Mouse (Mus musculus): ENCODE data around the gene Btnl6. TPM values are rescaled to one million over a fixed set of nuclear protein-coding genes. Genes with fewer than 3 reads are reported as not detected.
"Not testable (repeated sequence)": the region's sequence is repeated elsewhere in the genome, so short reads cannot be mapped to it uniquely, and the experiment has no call there.

Btnl6 gene
- polyA plus RNA-seq, 1 experiment from 2014 or later = not detected

DNA sequence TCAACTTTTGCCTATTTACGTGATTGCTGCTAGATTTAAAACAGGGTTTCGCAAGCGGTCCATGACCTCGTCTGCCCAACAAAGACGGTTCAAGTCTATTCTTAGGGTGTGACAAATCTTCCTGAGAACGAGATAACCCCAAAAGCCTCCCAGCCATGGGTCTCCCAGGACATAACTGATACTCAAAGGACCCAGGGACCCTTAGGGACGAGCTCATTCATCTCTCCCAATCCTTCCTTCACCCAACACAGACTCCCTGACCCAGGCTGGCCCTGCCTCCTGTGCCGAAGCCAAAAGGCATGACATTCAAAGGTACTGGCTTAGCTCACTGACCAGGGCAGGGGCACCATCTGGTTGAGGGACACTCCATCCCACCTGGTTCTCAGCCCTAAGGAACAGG lies 39.3 kb upstream of the Btnl6 start:
- Histone ChIP-seq H3K4me2 (no peak overlapping the region), H3K9ac (ENCODE audit: low read length) (no peak overlapping the region), H3K27ac (ENCODE audit: low read depth, low read length) (no peak overlapping the region), H3K4me1 (ENCODE audit: control insufficient read depth, insufficient read depth, low read length) (no peaks in the 10 kb centered on the region), H3K27me3 (ENCODE audit: control insufficient read depth, insufficient read depth, low read length) (no peaks in the 10 kb centered on the region), H3K36me3 (ENCODE audit: control insufficient read depth, insufficient read depth, low read length) (no peaks in the 10 kb centered on the region), H3K9me3 (ENCODE audit: control insufficient read depth, low read length) (no peaks in the 10 kb centered on the region), H3K4me3 (ENCODE audit: low read depth, low read length) (no peak overlapping the region)
- WGBS = 81% methylated on average over 8 of the region's 8 CpGs
- ATAC-seq (ENCODE audit: low FRiP score) = no peak
- no peak for DNase-seq (ENCODE audit: low spot score, missing footprints)

GRCm38 (mm10) chr17:34555483-34555882 lies 38.3 kb upstream of the Btnl6 start:
- H3K4me3 ChIP-seq (ENCODE audit: low read depth, low read length) = no peak overlapping the region
- no peaks in the 10 kb centered on the region for H3K36me3 ChIP-seq (ENCODE audit: control insufficient read depth, insufficient read depth, low read length)
- no peaks in the 10 kb centered on the region for H3K4me1 ChIP-seq (ENCODE audit: control insufficient read depth, insufficient read depth, low read length)
- H3K9ac ChIP-seq (ENCODE audit: low read length) = no peak overlapping the region
- ATAC-seq (ENCODE audit: low FRiP score) (0 out of 2 replicates have a peak, but pooled peaks have one; percentile 55), DNase-seq (ENCODE audit: low spot score, missing footprints) (peak; percentile 95)
- H3K27ac ChIP-seq (ENCODE audit: low read depth, low read length) = no peak overlapping the region
- WGBS = 24% methylated on average over 5 of the region's 5 CpGs
- no peaks in the 10 kb centered on the region for H3K27me3 ChIP-seq (ENCODE audit: control insufficient read depth, insufficient read depth, low read length)
- no peak overlapping the region for H3K4me2 ChIP-seq
- H3K9me3 ChIP-seq (ENCODE audit: control insufficient read depth, low read length) = no peaks in the 10 kb centered on the region

- no peak for ATAC-seq (ENCODE audit: low FRiP score)
Measured at GRCm38 (mm10) chr17:34549843-34550242, 32.7 kb upstream of the Btnl6 start.

GRCm38 (mm10) chr17:34549156-34549555 lies 32.0 kb upstream of the Btnl6 start:
- Histone ChIP-seq H3K9ac (ENCODE audit: low read length) (no peak overlapping the region), H3K27ac (ENCODE audit: low read depth, low read length) (no peak overlapping the region), H3K36me3 (ENCODE audit: control insufficient read depth, insufficient read depth, low read length) (no peaks in the 10 kb centered on the region), H3K9me3 (ENCODE audit: control insufficient read depth, low read length) (no peaks in the 10 kb centered on the region), H3K27me3 (ENCODE audit: control insufficient read depth, insufficient read depth, low read length) (no peaks in the 10 kb centered on the region), H3K4me1 (ENCODE audit: control insufficient read depth, insufficient read depth, low read length) (no peaks in the 10 kb centered on the region), H3K4me3 (ENCODE audit: low read depth, low read length) (no peak overlapping the region), H3K4me2 (no peak overlapping the region)
- no peak for DNase-seq (ENCODE audit: low spot score, missing footprints)
- WGBS = 96% methylated on average over 3 of the region's 3 CpGs
- ATAC-seq (ENCODE audit: low FRiP score) = no peak

More at GRCm38 (mm10) chr17:34549843-34550242, 32.7 kb upstream of the Btnl6 start:
- no peak overlapping the region for H3K27ac ChIP-seq (ENCODE audit: low read depth, low read length)
- H3K4me3 ChIP-seq (ENCODE audit: low read depth, low read length) = no peak overlapping the region
- no peaks in the 10 kb centered on the region for H3K4me1 ChIP-seq (ENCODE audit: control insufficient read depth, insufficient read depth, low read length)
- DNase-seq (ENCODE audit: low spot score, missing footprints) = no peak
- H3K9me3 ChIP-seq (ENCODE audit: control insufficient read depth, low read length) = no peaks in the 10 kb centered on the region
- no peak overlapping the region for H3K9ac ChIP-seq (ENCODE audit: low read length)
- 76% methylated on average over 2 of the region's 2 CpGs for WGBS
- H3K36me3 ChIP-seq (ENCODE audit: control insufficient read depth, insufficient read depth, low read length) = no peaks in the 10 kb centered on the region
- no peak overlapping the region for H3K4me2 ChIP-seq
- no peaks in the 10 kb centered on the region for H3K27me3 ChIP-seq (ENCODE audit: control insufficient read depth, insufficient read depth, low read length)

GRCm38 (mm10) chr17:34547601-34548000 lies 30.4 kb upstream of the Btnl6 start:
- no peaks in the 10 kb centered on the region for H3K27me3 ChIP-seq (ENCODE audit: control insufficient read depth, insufficient read depth, low read length)
- H3K36me3 ChIP-seq (ENCODE audit: control insufficient read depth, insufficient read depth, low read length) = no peaks in the 10 kb centered on the region
- DNase-seq (ENCODE audit: low spot score, missing footprints) (no peak), ATAC-seq (ENCODE audit: low FRiP score) (no peak)
- no peak overlapping the region for H3K27ac ChIP-seq (ENCODE audit: low read depth, low read length)
- H3K4me1 ChIP-seq (ENCODE audit: control insufficient read depth, insufficient read depth, low read length) = no peaks in the 10 kb centered on the region
- no peak overlapping the region for H3K4me2 ChIP-seq
- H3K9me3 ChIP-seq (ENCODE audit: control insufficient read depth, low read length) = no peaks in the 10 kb centered on the region
- 94% methylated on average over 4 of the region's 4 CpGs for WGBS
- H3K9ac ChIP-seq (ENCODE audit: low read length) = no peak overlapping the region
- H3K4me3 ChIP-seq (ENCODE audit: low read depth, low read length) = no peak overlapping the region

GRCm38 (mm10) chr17:34546797-34547196 lies 29.6 kb upstream of the Btnl6 start:
- no peak overlapping the region for H3K4me3 ChIP-seq (ENCODE audit: low read depth, low read length)
- ATAC-seq (ENCODE audit: low FRiP score) (no peak), DNase-seq (ENCODE audit: low spot score, missing footprints) (no peak)
- no peaks in the 10 kb centered on the region for H3K27me3 ChIP-seq (ENCODE audit: control insufficient read depth, insufficient read depth, low read length)
- H3K4me1 ChIP-seq (ENCODE audit: control insufficient read depth, insufficient read depth, low read length) = no peaks in the 10 kb centered on the region
- H3K4me2 ChIP-seq = no peak overlapping the region
- no peaks in the 10 kb centered on the region for H3K36me3 ChIP-seq (ENCODE audit: control insufficient read depth, insufficient read depth, low read length)
- no peaks in the 10 kb centered on the region for H3K9me3 ChIP-seq (ENCODE audit: control insufficient read depth, low read length)
- WGBS = 85% methylated on average over 1 of the region's 1 CpGs
- no peak overlapping the region for H3K27ac ChIP-seq (ENCODE audit: low read depth, low read length)
- H3K9ac ChIP-seq (ENCODE audit: low read length) = no peak overlapping the region

GRCm38 (mm10) chr17:34543567-34543966 lies 26.4 kb upstream of the Btnl6 start:
- DNase-seq (ENCODE audit: low spot score, missing footprints) = not testable (repeated sequence)

GRCm38 (mm10) chr17:34532671-34533070 lies 15.5 kb upstream of the Btnl6 start:
- no peak for DNase-seq (ENCODE audit: low spot score, missing footprints)
- 75% methylated on average over 3 of the region's 3 CpGs for WGBS
- no peak for ATAC-seq (ENCODE audit: low FRiP score)

More at GRCm38 (mm10) chr17:34543567-34543966, 26.4 kb upstream of the Btnl6 start:
- not testable (repeated sequence) for H3K36me3 ChIP-seq (ENCODE audit: control insufficient read depth, insufficient read depth, low read length); H3K4me2 ChIP-seq; H3K9me3 ChIP-seq (ENCODE audit: control insufficient read depth, low read length); H3K4me3 ChIP-seq (ENCODE audit: low read depth, low read length); ATAC-seq (ENCODE audit: low FRiP score); H3K9ac ChIP-seq (ENCODE audit: low read length); H3K4me1 ChIP-seq (ENCODE audit: control insufficient read depth, insufficient read depth, low read length); H3K27ac ChIP-seq (ENCODE audit: low read depth, low read length); H3K27me3 ChIP-seq (ENCODE audit: control insufficient read depth, insufficient read depth, low read length)
- WGBS = 95% methylated on average over 12 of the region's 13 CpGs

DNA sequence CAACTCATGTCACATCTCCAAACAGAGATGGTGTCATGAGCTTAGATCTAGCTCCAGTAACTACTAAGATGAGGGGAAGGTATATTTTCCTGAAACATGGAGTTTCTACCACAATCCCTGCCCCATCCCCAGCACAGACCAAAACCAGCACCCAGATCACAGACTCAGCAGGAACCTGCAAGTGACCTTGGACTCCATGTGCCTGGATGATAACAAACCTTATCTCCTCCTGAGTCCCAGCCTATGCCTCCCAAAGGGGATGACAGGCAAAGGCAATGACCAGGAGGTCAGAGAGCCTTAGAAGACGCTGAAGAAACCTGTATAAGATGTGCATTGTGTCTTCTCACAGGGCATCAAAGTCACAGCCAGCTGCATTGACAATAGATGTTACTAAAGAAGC lies 1.8 kb upstream of the Btnl6 start:
- H3K9me3 ChIP-seq (ENCODE audit: control insufficient read depth, low read length) = no peaks in the 10 kb centered on the region
- no peaks in the 10 kb centered on the region for H3K36me3 ChIP-seq (ENCODE audit: control insufficient read depth, insufficient read depth, low read length)
- DNase-seq (ENCODE audit: low spot score, missing footprints) (no peak), ATAC-seq (ENCODE audit: low FRiP score) (no peak)
- 65% methylated on average over 1 of the region's 1 CpGs for WGBS
- H3K4me1 ChIP-seq (ENCODE audit: control insufficient read depth, insufficient read depth, low read length) = no peaks in the 10 kb centered on the region
- no peak overlapping the region for H3K4me2 ChIP-seq
- H3K27ac ChIP-seq (ENCODE audit: low read depth, low read length) = no peak overlapping the region
- H3K9ac ChIP-seq (ENCODE audit: low read length) = no peak overlapping the region
- H3K27me3 ChIP-seq (ENCODE audit: control insufficient read depth, insufficient read depth, low read length) = no peaks in the 10 kb centered on the region
- no peak overlapping the region for H3K4me3 ChIP-seq (ENCODE audit: low read depth, low read length)

More at GRCm38 (mm10) chr17:34532671-34533070, 15.5 kb upstream of the Btnl6 start:
- H3K27me3 ChIP-seq (ENCODE audit: control insufficient read depth, insufficient read depth, low read length) = no peaks in the 10 kb centered on the region
- H3K4me2 ChIP-seq = no peak overlapping the region
- H3K9me3 ChIP-seq (ENCODE audit: control insufficient read depth, low read length) = no peaks in the 10 kb centered on the region
- H3K36me3 ChIP-seq (ENCODE audit: control insufficient read depth, insufficient read depth, low read length) = no peaks in the 10 kb centered on the region
- no peak overlapping the region for H3K9ac ChIP-seq (ENCODE audit: low read length)
- no peaks in the 10 kb centered on the region for H3K4me1 ChIP-seq (ENCODE audit: control insufficient read depth, insufficient read depth, low read length)
- no peak overlapping the region for H3K27ac ChIP-seq (ENCODE audit: low read depth, low read length)
- H3K4me3 ChIP-seq (ENCODE audit: low read depth, low read length) = no peak overlapping the region

GRCm38 (mm10) chr17:34518571-34518970 lies 1.4 kb upstream of the Btnl6 start:
- 78% methylated on average over 3 of the region's 3 CpGs for WGBS

More at GRCm38 (mm10) chr17:34518571-34518970, 1.4 kb upstream of the Btnl6 start:
- not testable (repeated sequence) for H3K9me3 ChIP-seq (ENCODE audit: control insufficient read depth, low read length); DNase-seq (ENCODE audit: low spot score, missing footprints); H3K4me1 ChIP-seq (ENCODE audit: control insufficient read depth, insufficient read depth, low read length); H3K4me2 ChIP-seq; H3K36me3 ChIP-seq (ENCODE audit: control insufficient read depth, insufficient read depth, low read length); H3K9ac ChIP-seq (ENCODE audit: low read length); H3K27me3 ChIP-seq (ENCODE audit: control insufficient read depth, insufficient read depth, low read length); H3K4me3 ChIP-seq (ENCODE audit: low read depth, low read length); ATAC-seq (ENCODE audit: low FRiP score); H3K27ac ChIP-seq (ENCODE audit: low read depth, low read length)

All from midbrain, embryonic 11.5 days (tissue).